Mouse (Mus musculus): Measurements from ENCODE around the gene Megf11. TPM values are rescaled to one million over a fixed set of nuclear protein-coding genes. Genes with fewer than 3 reads are reported as not detected.

Megf11 gene
- total and polyA plus RNA-seq, 3 experiments = 0.08 to 0.93 TPM; not detected in 1

GRCm38 (mm10) chr9:64758052-64758451, 372.6 kb downstream of the Megf11 start:
- Histone ChIP-seq H3K9ac (ENCODE audit: control insufficient read depth, low read depth, low read length, poor library complexity, severe bottlenecking) (no peak overlapping the region), H3K27ac (ENCODE audit: control insufficient read depth, low read depth, low read length) (no peak overlapping the region), H3K27me3 (ENCODE audit: control insufficient read depth in 1 of 2, insufficient read depth in 2 of 2, low read length in 2 of 2) (no peaks in the 10 kb centered on the region; a peak in 2 of 4 replicates), H3K4me1 (ENCODE audit: control insufficient read depth in 1 of 2, insufficient read depth in 2 of 2, low read length in 2 of 2) (no peaks in the 10 kb centered on the region), H3K9me3 (replicated peaks; ENCODE audit: insufficient read depth, low read length) (no peaks in the 10 kb centered on the region), H3K36me3 (ENCODE audit: control insufficient read depth in 1 of 2, insufficient read depth in 2 of 2, low read length in 2 of 2) (no peaks in the 10 kb centered on the region), H3K79me2 (ENCODE audit: control insufficient read depth, insufficient read depth, low read length, poor library complexity) (no peaks in the 10 kb centered on the region), H3K4me3 (ENCODE audit: control insufficient read depth in 1 of 2, insufficient read depth in 1 of 2, low read depth in 2 of 2, low read length in 2 of 2) (no peak overlapping the region)
- TF ChIP-seq MEF2A (IDR thresholded peaks at IDR 0.05; ENCODE audit: extremely low read depth, insufficient replicate concordance, low read depth, low read length, poor library complexity, severe bottlenecking) (no peak), SIN3A (IDR thresholded peaks at IDR 0.05; ENCODE audit: low read length) (no peak), SMC3 (IDR thresholded peaks at IDR 0.05; ENCODE audit: low read depth, low read length) (no peak), UBTF (IDR thresholded peaks at IDR 0.05; ENCODE audit: borderline replicate concordance, insufficient read depth, low read depth, low read length) (no peak), NRF1 (IDR thresholded peaks at IDR 0.05; ENCODE audit: insufficient read depth, low read depth, low read length, poor library complexity, severe bottlenecking) (no peak), ZMIZ1 (IDR thresholded peaks at IDR 0.05; ENCODE audit: low read depth, low read length) (no peak), MAZ (IDR thresholded peaks at IDR 0.05; ENCODE audit: low read depth, low read length) (no peak)
- no peak for DNase-seq (ENCODE audit: low read depth, low spot score)

Other genes starting within 250 kb of the Megf11 start
- gene Zwilch, start 212.5 kb upstream of the Megf11 start, total RNA-seq (2012; rRNA removed) = 60.6 and 67.5 TPM in 2 replicates
- 10 to 100 TPM in 1 of 2 experiments, not detected in 1; 89.2 TPM for gene Zwilch, start 212.5 kb upstream of the Megf11 start, polyA plus RNA-seq (2012; ENCODE audit: insufficient read depth in 1 of 2, insufficient read length in 2 of 2, low read depth in 1 of 2, low replicate concordance in 2 of 2, missing spikeins in 1 of 2)
- gene Rpl4, start 212.3 kb upstream of the Megf11 start, total RNA-seq (2012; rRNA removed) = 1,761 and 1,775 TPM in 2 replicates
- gene Rpl4, start 212.3 kb upstream of the Megf11 start, polyA plus RNA-seq (2012; ENCODE audit: insufficient read depth in 1 of 2, insufficient read length in 2 of 2, low read depth in 1 of 2, low replicate concordance in 2 of 2, missing spikeins in 1 of 2) = 1,000 to 10,000 TPM in 1 of 2 experiments, 100 to 1,000 TPM in 1; 124 to 3,157 TPM
- gene Snapc5, start 206.4 kb upstream of the Megf11 start, total RNA-seq (2012; rRNA removed) = 9.4 and 10.6 TPM in 2 replicates
- gene Snapc5, start 206.4 kb upstream of the Megf11 start, polyA plus RNA-seq (2012; ENCODE audit: insufficient read depth in 1 of 2, insufficient read length in 2 of 2, low read depth in 1 of 2, low replicate concordance in 2 of 2, missing spikeins in 1 of 2) = 1 to 10 TPM in 1 of 2 experiments, not detected in 1; 8.6 TPM
- 0.27 and 0.42 TPM in 2 replicates for gene Uchl4, start 150.4 kb upstream of the Megf11 start, total RNA-seq (2012; rRNA removed)
- 1 to 10 TPM in 1 of 2 experiments, not detected in 1; 7.4 TPM for gene Uchl4, start 150.4 kb upstream of the Megf11 start, polyA plus RNA-seq (2012; ENCODE audit: insufficient read depth in 1 of 2, insufficient read length in 2 of 2, low read depth in 1 of 2, low replicate concordance in 2 of 2, missing spikeins in 1 of 2)
- 29.2 and 40.4 TPM in 2 replicates for gene Map2k1, start 132.0 kb upstream of the Megf11 start, total RNA-seq (2012; rRNA removed)
- 10 to 100 TPM in 1 of 2 experiments, not detected in 1; 48.0 TPM for gene Map2k1, start 132.0 kb upstream of the Megf11 start, polyA plus RNA-seq (2012; ENCODE audit: insufficient read depth in 1 of 2, insufficient read length in 2 of 2, low read depth in 1 of 2, low replicate concordance in 2 of 2, missing spikeins in 1 of 2)
- 176 and 189 TPM in 2 replicates for gene Tipin, start 104.0 kb upstream of the Megf11 start, total RNA-seq (2012; rRNA removed)
- 100 to 1,000 TPM in 1 of 2 experiments, not detected in 1; 128 TPM for gene Tipin, start 104.0 kb upstream of the Megf11 start, polyA plus RNA-seq (2012; ENCODE audit: insufficient read depth in 1 of 2, insufficient read length in 2 of 2, low read depth in 1 of 2, low replicate concordance in 2 of 2, missing spikeins in 1 of 2)
- 13.1 and 13.4 TPM in 2 replicates for gene Dis3l, start 44.3 kb upstream of the Megf11 start, total RNA-seq (2012; rRNA removed)
- gene Dis3l, start 44.3 kb upstream of the Megf11 start, polyA plus RNA-seq (2012; ENCODE audit: insufficient read depth in 1 of 2, insufficient read length in 2 of 2, low read depth in 1 of 2, low replicate concordance in 2 of 2, missing spikeins in 1 of 2) = 10 to 100 TPM in 1 of 2 experiments, not detected in 1; 14.0 TPM